Mouse (Mus musculus): ENCODE measurements at regions not wholly inside any gene's neighbourhood (a gene's known extent, or its start where the extent isn't known, plus 50 kb on each side); places are given as distances from the start of the nearest gene placed in this dataset.

- H3K27me3 ChIP-seq (ENCODE audit: control insufficient read depth, insufficient read depth, low read length): no peaks in the 10 kb centered on the region
- WGBS: 56% methylated on average over 5 of the region's 5 CpGs
- no peak overlapping the region for H3K9ac ChIP-seq (replicated peaks; ENCODE audit: low read depth, low read length)
- H3K4me2 ChIP-seq (replicated peaks; ENCODE audit: low read depth, low read length): peak overlapping the region; percentile 17
- peak overlapping the region; percentile 90 for H3K27ac ChIP-seq (ENCODE audit: low read length)
- ATAC-seq (ENCODE audit: insufficient number of reproducible peaks, insufficient read depth, low FRiP score, low read depth): peak; percentile 88
- no peak overlapping the region for H3K4me3 ChIP-seq (ENCODE audit: low read depth, low read length)
- H3K36me3 ChIP-seq (ENCODE audit: control insufficient read depth, insufficient read depth, low read length): no peaks in the 10 kb centered on the region
- H3K4me1 ChIP-seq (ENCODE audit: control insufficient read depth, insufficient read depth, low read length): peaks cover 7% of the 10 kb centered on the region; the same call in 1 of the 2 replicates
- H3K9me3 ChIP-seq (ENCODE audit: control insufficient read depth, low read depth, low read length): peaks cover 4% of the 10 kb centered on the region; the same call in 1 of the 2 replicates
These were observed 208.7 kb downstream of the Opa1 start for GRCm38 (mm10) chr16:29787633-29788511.

- Histone ChIP-seq H3K36me3 (ENCODE audit: control insufficient read depth, insufficient read depth, low read length) (no peaks in the 10 kb centered on the region), H3K27me3 (ENCODE audit: control insufficient read depth, insufficient read depth, low read length) (no peaks in the 10 kb centered on the region), H3K4me3 (ENCODE audit: low read depth, low read length) (no peak overlapping the region), H3K9ac (replicated peaks; ENCODE audit: low read depth, low read length) (no peak overlapping the region), H3K9me3 (ENCODE audit: control insufficient read depth, low read depth, low read length) (peaks cover 4% of the 10 kb centered on the region; the same call in 1 of the 2 replicates), H3K4me2 (replicated peaks; ENCODE audit: low read depth, low read length) (no peak overlapping the region), H3K27ac (ENCODE audit: low read length) (no peak overlapping the region), H3K4me1 (ENCODE audit: control insufficient read depth, insufficient read depth, low read length) (peaks cover 7% of the 10 kb centered on the region; the same call in 1 of the 2 replicates)
- no peak for ATAC-seq (ENCODE audit: insufficient number of reproducible peaks, insufficient read depth, low FRiP score, low read depth)
- WGBS: 95% methylated on average over 3 of the region's 3 CpGs
These were observed 210.9 kb downstream of the Opa1 start for GRCm38 (mm10) chr16:29790064-29790463.

GRCm38 (mm10) chr16:29799250-29799649, 220.1 kb downstream of the Opa1 start:
- Histone ChIP-seq H3K4me1 (ENCODE audit: control insufficient read depth, insufficient read depth, low read length) (peaks cover 16% of the 10 kb centered on the region), H3K27ac (ENCODE audit: low read length) (peak overlapping the region; percentile 7; the same call in 1 of the 2 replicates), H3K36me3 (ENCODE audit: control insufficient read depth, insufficient read depth, low read length) (no peaks in the 10 kb centered on the region), H3K9me3 (ENCODE audit: control insufficient read depth, low read depth, low read length) (no peaks in the 10 kb centered on the region), H3K4me2 (replicated peaks; ENCODE audit: low read depth, low read length) (no peak overlapping the region), H3K27me3 (ENCODE audit: control insufficient read depth, insufficient read depth, low read length) (no peaks in the 10 kb centered on the region), H3K9ac (replicated peaks; ENCODE audit: low read depth, low read length) (no peak overlapping the region), H3K4me3 (ENCODE audit: low read depth, low read length) (no peak overlapping the region)
- WGBS: 47% methylated on average over 3 of the region's 3 CpGs
- ATAC-seq (ENCODE audit: insufficient number of reproducible peaks, insufficient read depth, low FRiP score, low read depth): no peak

GRCm38 (mm10) chr16:29799893-29800292, 220.8 kb downstream of the Opa1 start:
- ATAC-seq (ENCODE audit: insufficient number of reproducible peaks, insufficient read depth, low FRiP score, low read depth): no peak

GRCm38 (mm10) chr16:29800457-29800856, 221.3 kb downstream of the Opa1 start:
- H3K4me1 ChIP-seq (ENCODE audit: control insufficient read depth, insufficient read depth, low read length): peaks cover 16% of the 10 kb centered on the region
- H3K36me3 ChIP-seq (ENCODE audit: control insufficient read depth, insufficient read depth, low read length): no peaks in the 10 kb centered on the region
- peak; percentile 60; the same call in 1 of the 2 replicates for ATAC-seq (ENCODE audit: insufficient number of reproducible peaks, insufficient read depth, low FRiP score, low read depth)
- 20% methylated on average over 2 of the region's 2 CpGs for WGBS
- H3K9me3 ChIP-seq (ENCODE audit: control insufficient read depth, low read depth, low read length): no peaks in the 10 kb centered on the region
- peak overlapping the region; percentile 28; the same call in 1 of the 2 replicates for H3K27ac ChIP-seq (ENCODE audit: low read length)
- no peak overlapping the region for H3K4me3 ChIP-seq (ENCODE audit: low read depth, low read length)
- no peak overlapping the region for H3K9ac ChIP-seq (replicated peaks; ENCODE audit: low read depth, low read length)
- no peak overlapping the region for H3K4me2 ChIP-seq (replicated peaks; ENCODE audit: low read depth, low read length)
- no peaks in the 10 kb centered on the region for H3K27me3 ChIP-seq (ENCODE audit: control insufficient read depth, insufficient read depth, low read length)

More at GRCm38 (mm10) chr16:29799893-29800292, 220.8 kb downstream of the Opa1 start:
- 62% methylated on average over 3 of the region's 3 CpGs for WGBS
- no peak overlapping the region for H3K4me2 ChIP-seq (replicated peaks; ENCODE audit: low read depth, low read length)
- H3K36me3 ChIP-seq (ENCODE audit: control insufficient read depth, insufficient read depth, low read length): no peaks in the 10 kb centered on the region
- H3K9ac ChIP-seq (replicated peaks; ENCODE audit: low read depth, low read length): no peak overlapping the region
- no peaks in the 10 kb centered on the region for H3K9me3 ChIP-seq (ENCODE audit: control insufficient read depth, low read depth, low read length)
- H3K4me1 ChIP-seq (ENCODE audit: control insufficient read depth, insufficient read depth, low read length): peaks cover 16% of the 10 kb centered on the region
- H3K27ac ChIP-seq (ENCODE audit: low read length): no peak overlapping the region
- no peaks in the 10 kb centered on the region for H3K27me3 ChIP-seq (ENCODE audit: control insufficient read depth, insufficient read depth, low read length)
- H3K4me3 ChIP-seq (ENCODE audit: low read depth, low read length): no peak overlapping the region

GRCm38 (mm10) chr16:29802085-29802484, 223.0 kb downstream of the Opa1 start:
- no peak overlapping the region for H3K9ac ChIP-seq (replicated peaks; ENCODE audit: low read depth, low read length)
- WGBS: 78% methylated on average over 7 of the region's 7 CpGs
- no peaks in the 10 kb centered on the region for H3K36me3 ChIP-seq (ENCODE audit: control insufficient read depth, insufficient read depth, low read length)
- no peak overlapping the region for H3K27ac ChIP-seq (ENCODE audit: low read length)
- H3K4me1 ChIP-seq (ENCODE audit: control insufficient read depth, insufficient read depth, low read length): peaks cover 16% of the 10 kb centered on the region
- H3K4me3 ChIP-seq (ENCODE audit: low read depth, low read length): no peak overlapping the region
- ATAC-seq (ENCODE audit: insufficient number of reproducible peaks, insufficient read depth, low FRiP score, low read depth): no peak
- H3K4me2 ChIP-seq (replicated peaks; ENCODE audit: low read depth, low read length): no peak overlapping the region
- no peaks in the 10 kb centered on the region for H3K27me3 ChIP-seq (ENCODE audit: control insufficient read depth, insufficient read depth, low read length)
- no peaks in the 10 kb centered on the region for H3K9me3 ChIP-seq (ENCODE audit: control insufficient read depth, low read depth, low read length)

GRCm38 (mm10) chr16:29802603-29803002, 223.5 kb downstream of the Opa1 start:
- WGBS: 56% methylated on average over 6 of the region's 6 CpGs
- Histone ChIP-seq H3K9ac (replicated peaks; ENCODE audit: low read depth, low read length) (no peak overlapping the region), H3K27me3 (ENCODE audit: control insufficient read depth, insufficient read depth, low read length) (no peaks in the 10 kb centered on the region), H3K4me2 (replicated peaks; ENCODE audit: low read depth, low read length) (no peak overlapping the region), H3K9me3 (ENCODE audit: control insufficient read depth, low read depth, low read length) (no peaks in the 10 kb centered on the region), H3K27ac (ENCODE audit: low read length) (no peak overlapping the region), H3K36me3 (ENCODE audit: control insufficient read depth, insufficient read depth, low read length) (no peaks in the 10 kb centered on the region), H3K4me1 (ENCODE audit: control insufficient read depth, insufficient read depth, low read length) (peaks cover 16% of the 10 kb centered on the region), H3K4me3 (ENCODE audit: low read depth, low read length) (no peak overlapping the region)
- no peak for ATAC-seq (ENCODE audit: insufficient number of reproducible peaks, insufficient read depth, low FRiP score, low read depth)

- Histone ChIP-seq H3K4me3 (ENCODE audit: low read depth, low read length) (no peak overlapping the region), H3K4me1 (ENCODE audit: control insufficient read depth, insufficient read depth, low read length) (peaks cover 14% of the 10 kb centered on the region; the same call in 1 of the 2 replicates), H3K9me3 (ENCODE audit: control insufficient read depth, low read depth, low read length) (no peaks in the 10 kb centered on the region), H3K36me3 (ENCODE audit: control insufficient read depth, insufficient read depth, low read length) (no peaks in the 10 kb centered on the region), H3K9ac (replicated peaks; ENCODE audit: low read depth, low read length) (no peak overlapping the region), H3K4me2 (replicated peaks; ENCODE audit: low read depth, low read length) (no peak overlapping the region), H3K27ac (ENCODE audit: low read length) (0 out of 2 replicates have a peak overlapping the region, but pooled peaks have one; percentile 46), H3K27me3 (ENCODE audit: control insufficient read depth, insufficient read depth, low read length) (no peaks in the 10 kb centered on the region)
- no peak for ATAC-seq (ENCODE audit: insufficient number of reproducible peaks, insufficient read depth, low FRiP score, low read depth)
- WGBS: 19% methylated on average over 5 of the region's 5 CpGs
These were observed 228.7 kb downstream of the Opa1 start for GRCm38 (mm10) chr16:29807859-29808258.

Measured in stomach, embryonic 14.5 days (tissue).